Mouse (Mus musculus) cerebellum, adult 2 months (tissue): ENCODE measurements around the gene Ebf1.

Experiments
- CTCF ChIP-seq: fragments of 200-500 bp; IDR thresholded peaks from 2 replicates; pipeline ENCODE4 v1.5.1; 2011; ENCODE audit warnings: low read depth, mild to moderate bottlenecking, control low read depth, low read length, moderate library complexity, borderline replicate concordance; ENCODE audit not compliant: insufficient read depth
- POLR2A ChIP-seq: fragments of 200-500 bp; IDR thresholded peaks from 2 replicates; pipeline ENCODE4 v1.6.1; 2011; ENCODE audit warnings: low read length, control low read depth, borderline replicate concordance; ENCODE audit not compliant: insufficient read depth

DNA sequence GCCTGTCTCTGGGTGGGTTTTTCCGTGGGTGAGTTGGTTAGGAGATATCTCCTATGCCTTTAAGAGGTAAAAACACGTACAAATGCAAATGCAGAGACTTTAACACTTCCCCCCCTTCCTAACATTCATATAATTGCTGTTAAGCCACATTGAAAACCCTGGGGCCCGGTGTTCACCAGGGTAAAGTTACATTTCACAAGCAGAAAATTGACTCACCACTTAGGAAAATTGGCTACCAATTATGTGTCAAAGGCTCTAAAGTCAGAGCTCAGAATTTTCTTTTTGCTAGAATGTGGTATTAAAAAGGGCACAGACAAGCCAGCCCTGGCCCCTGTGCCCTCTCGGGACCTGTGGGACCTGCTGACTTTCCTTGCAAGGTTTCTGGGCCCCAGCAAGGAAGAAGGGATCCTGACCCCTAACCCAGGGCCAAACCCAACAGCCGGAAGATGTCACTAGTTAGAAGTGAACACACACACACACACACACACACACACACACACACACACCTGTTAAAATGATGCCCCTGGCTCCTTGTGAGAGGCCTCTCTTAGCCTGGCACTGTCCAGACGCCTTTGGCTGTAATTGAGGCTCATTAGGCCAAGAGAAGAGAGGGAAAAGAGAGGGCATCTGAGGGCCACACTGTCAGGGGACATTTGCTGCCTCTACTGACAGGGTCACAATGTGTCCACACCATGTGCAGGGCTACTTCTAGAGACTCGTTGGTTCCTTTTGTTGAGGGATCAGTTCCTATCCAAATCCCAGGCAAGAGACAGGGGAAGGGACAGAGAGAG, 48.8 kb downstream of the Ebf1 start:
- TF ChIP-seq CTCF (no peak), POLR2A (no peak)
